Mouse (Mus musculus) lung, postnatal 0 days (tissue): Measurements from ENCODE around the gene Btbd1. TPM values are rescaled to one million over a fixed set of nuclear protein-coding genes. Genes with fewer than 3 reads are reported as not detected.

Experiments used
- ATAC-seq: fragments of 200-750 bp; cut with Nextera tagmentation; 2 replicates; pipeline ENCODE4 v1.8.0; 2017; ENCODE audit warnings: moderate library complexity
- DNase-seq: peaks from one replicate; pipeline ENCODE4 v3.0.0-alpha.2; 2016; ENCODE audit warnings: low spot score
- H3K27ac ChIP-seq: fragments of 300-500 bp; sonication (generic); 2 replicates; pipeline ENCODE4 v1.5.1; 2014; ENCODE audit warnings: antibody characterized with exemption, mild to moderate bottlenecking, low read length, mixed read lengths
- H3K27me3 ChIP-seq: fragments of 300-500 bp; sonication (generic); replicated peaks from 2 replicates; pipeline ENCODE4 v1.6.1; 2014; ENCODE audit warnings: low read length, mixed read lengths; ENCODE audit not compliant: insufficient read depth
- H3K36me3 ChIP-seq: fragments of 300-500 bp; sonication (generic); 2 replicates; pipeline ENCODE4 v1.6.1; 2014; ENCODE audit warnings: low read length, mixed read lengths; ENCODE audit not compliant: insufficient read depth
- H3K4me1 ChIP-seq: fragments of 300-500 bp; sonication (generic); 2 replicates; pipeline ENCODE4 v1.6.1; 2014; ENCODE audit warnings: antibody characterized with exemption, low read depth, low read length, mixed read lengths; ENCODE audit not compliant: insufficient read depth
- H3K4me2 ChIP-seq: fragments of 300-500 bp; sonication (generic); replicated peaks from 2 replicates; pipeline ENCODE4 v1.6.1; 2014; ENCODE audit warnings: low read depth, mild to moderate bottlenecking, low read length, moderate library complexity, mixed read lengths
- H3K4me3 ChIP-seq: fragments of 300-500 bp; sonication (generic); 2 replicates; pipeline ENCODE4 v1.5.1; 2014; ENCODE audit warnings: low read depth, low read length
- H3K9ac ChIP-seq: fragments of 300-500 bp; sonication (generic); replicated peaks from 2 replicates; pipeline ENCODE4 v1.6.1; 2014; ENCODE audit warnings: low read depth, mild to moderate bottlenecking
- H3K9me3 ChIP-seq: fragments of 300-500 bp; sonication (generic); 2 replicates; pipeline ENCODE4 v1.6.1; 2016; ENCODE audit warnings: low read length, mixed read lengths
- CTCF ChIP-seq: IDR thresholded peaks from 2 replicates; pipeline ENCODE4 v1.5.1; 2016; ENCODE audit warnings: antibody characterized with exemption, mild to moderate bottlenecking
- EP300 ChIP-seq: IDR thresholded peaks from 2 replicates; pipeline ENCODE4 v1.6.1; 2016; ENCODE audit warnings: antibody characterized with exemption, mild to moderate bottlenecking, control low read depth
- WGBS: fragments of 180-500 bp; shearing (Covaris S2); extraction: QIAGEN DNeasy Blood & Tissue Kit; methylation state at CpG from one replicate; pipeline ENCODE4 v1.1.7; 2014; 5-methylcytosine and 5-hydroxymethylcytosine counted together
- polyA plus RNA-seq: library from polyadenylated mRNA; unstranded; fragments of >200 nt; fragmentation: Nextera tagmentation; extraction: Ambion mirVana; gene quantifications from 2 replicates; pipeline ENCODE4 v1.2.1, GENCODE M21; 2015

Btbd1 gene
- polyA plus RNA-seq, 1 experiment from 2014 or later = 51.8 TPM

DNA sequence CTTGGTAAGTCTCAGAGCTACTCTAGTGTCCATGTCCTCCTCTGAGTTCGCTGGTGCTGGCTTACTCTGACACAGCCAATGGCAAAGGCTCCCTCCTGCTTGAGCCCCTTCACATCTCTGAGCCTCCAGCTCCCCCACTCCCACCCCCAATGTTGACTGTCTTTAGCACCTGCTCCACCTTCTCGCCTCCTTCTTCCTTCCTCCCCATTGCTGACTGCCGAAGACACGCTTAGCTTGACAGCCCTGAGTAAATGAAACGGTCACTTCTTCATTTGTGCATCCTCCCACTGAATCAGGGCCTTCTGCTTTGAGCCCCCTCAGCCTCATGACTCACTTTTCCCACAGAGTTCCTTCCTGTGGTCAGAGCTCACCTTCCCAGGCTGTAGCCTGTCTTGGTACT, 31.8 kb upstream of the Btbd1 start:
- H3K27me3 ChIP-seq = 0 out of 2 replicates have a peak, but pooled peaks cover 6% of the 10 kb centered on the region

GRCm38 (mm10) chr7:81860071-81860470, 30.8 kb upstream of the Btbd1 start:
- DNase-seq (peak; percentile 55), ATAC-seq (peak; percentile 55)
- H3K36me3 ChIP-seq = no peaks in the 10 kb centered on the region
- H3K4me1 ChIP-seq = no peaks in the 10 kb centered on the region
- peak overlapping the region; percentile 89 for H3K4me2 ChIP-seq
- H3K27me3 ChIP-seq = 0 out of 2 replicates have a peak, but pooled peaks cover 6% of the 10 kb centered on the region
- no peaks in the 10 kb centered on the region for H3K9me3 ChIP-seq
- H3K27ac ChIP-seq = 0 out of 2 replicates have a peak overlapping the region, but pooled peaks have one; percentile 27
- TF ChIP-seq CTCF (no peak), EP300 (no peak)
- H3K9ac ChIP-seq = no peak overlapping the region
- 30% methylated on average over 11 of the region's 11 CpGs for WGBS
- peak overlapping the region; percentile 56; the same call in 1 of the 2 replicates for H3K4me3 ChIP-seq

More for the DNA sequence above, 31.8 kb upstream of the Btbd1 start:
- 44% methylated on average over 5 of the region's 5 CpGs for WGBS
- no peaks in the 10 kb centered on the region for H3K36me3 ChIP-seq
- H3K4me1 ChIP-seq = no peaks in the 10 kb centered on the region
- ATAC-seq = no peak
- no peak overlapping the region for H3K9ac ChIP-seq
- peak overlapping the region; percentile 34; the same call in 1 of the 2 replicates for H3K4me2 ChIP-seq
- TF ChIP-seq EP300 (no peak), CTCF (no peak)
- H3K27ac ChIP-seq = 0 out of 2 replicates have a peak overlapping the region, but pooled peaks have one; percentile 7
- no peak overlapping the region for H3K4me3 ChIP-seq
- H3K9me3 ChIP-seq = no peaks in the 10 kb centered on the region
- no peak for DNase-seq

- Histone ChIP-seq H3K4me1 (no peaks in the 10 kb centered on the region), H3K27ac (peak within 1 kb of the TSS; percentile 54; the same call in 1 of the 2 replicates), H3K4me2 (peak within 1 kb of the TSS; percentile 89), H3K9ac (peak within 1 kb of the TSS; percentile 29; the same call in 1 of the 2 replicates), H3K4me3 (peak within 1 kb of the TSS; percentile 56), H3K27me3 (0 out of 2 replicates have a peak, but pooled peaks cover 6% of the 10 kb centered on the region), H3K36me3 (no peaks in the 10 kb centered on the region), H3K9me3 (no peaks in the 10 kb centered on the region)
- DNase-seq (peak; percentile 44), ATAC-seq (peak; percentile 37)
- TF ChIP-seq EP300 = no peak
- TF ChIP-seq CTCF = no peak
- WGBS = under 1% methylated on average over 61 of the region's 64 CpGs
These were observed 29.9 kb upstream of the Btbd1 start, which contains the start of gene Tm6sf1 for GRCm38 (mm10) chr7:81858968-81859721. TSS of gene Tm6sf1 (plus strand) at chr7:81859001.

DNA sequence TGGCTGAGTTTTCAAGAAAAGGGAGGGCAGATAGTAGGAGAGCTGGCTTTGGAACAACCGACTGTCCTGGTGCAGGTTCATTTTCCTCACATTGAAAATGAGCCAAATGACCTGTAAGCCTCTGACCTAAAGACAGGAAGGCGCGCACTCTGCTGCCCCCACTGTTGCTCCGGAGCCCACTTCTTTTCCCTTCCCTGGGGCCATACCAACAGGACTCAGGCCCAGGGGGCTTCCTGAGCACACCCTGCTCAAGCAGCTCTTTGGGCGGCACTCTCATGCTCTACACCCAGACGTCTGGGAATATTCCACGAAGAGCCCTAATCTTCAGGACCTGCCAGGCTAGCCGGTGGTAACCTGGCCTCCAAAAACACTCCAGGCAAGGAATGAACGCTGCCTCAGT, 29.0 kb upstream of the Btbd1 start:
- H3K27me3 ChIP-seq = 0 out of 2 replicates have a peak, but pooled peaks cover 6% of the 10 kb centered on the region
- no peak overlapping the region for H3K9ac ChIP-seq
- H3K27ac ChIP-seq = no peak overlapping the region
- ATAC-seq = no peak
- WGBS = 14% methylated on average over 9 of the region's 9 CpGs
- H3K36me3 ChIP-seq = no peaks in the 10 kb centered on the region
- no peak for DNase-seq
- H3K4me1 ChIP-seq = no peaks in the 10 kb centered on the region
- H3K4me2 ChIP-seq = peak overlapping the region; percentile 89; the same call in 1 of the 2 replicates
- H3K4me3 ChIP-seq = no peak overlapping the region
- TF ChIP-seq CTCF (peak; percentile 14), EP300 (no peak)
- no peaks in the 10 kb centered on the region for H3K9me3 ChIP-seq

GRCm38 (mm10) chr7:81856221-81856620, 27.0 kb upstream of the Btbd1 start:
- no peak for TF ChIP-seq CTCF
- no peak for TF ChIP-seq EP300
- DNase-seq (no peak), ATAC-seq (no peak)
- Histone ChIP-seq H3K9ac (no peak overlapping the region), H3K9me3 (no peaks in the 10 kb centered on the region), H3K27ac (no peak overlapping the region), H3K27me3 (0 out of 2 replicates have a peak, but pooled peaks cover 6% of the 10 kb centered on the region), H3K4me2 (no peak overlapping the region), H3K4me1 (no peaks in the 10 kb centered on the region), H3K36me3 (no peaks in the 10 kb centered on the region), H3K4me3 (no peak overlapping the region)
- 68% methylated on average over 4 of the region's 4 CpGs for WGBS

DNA sequence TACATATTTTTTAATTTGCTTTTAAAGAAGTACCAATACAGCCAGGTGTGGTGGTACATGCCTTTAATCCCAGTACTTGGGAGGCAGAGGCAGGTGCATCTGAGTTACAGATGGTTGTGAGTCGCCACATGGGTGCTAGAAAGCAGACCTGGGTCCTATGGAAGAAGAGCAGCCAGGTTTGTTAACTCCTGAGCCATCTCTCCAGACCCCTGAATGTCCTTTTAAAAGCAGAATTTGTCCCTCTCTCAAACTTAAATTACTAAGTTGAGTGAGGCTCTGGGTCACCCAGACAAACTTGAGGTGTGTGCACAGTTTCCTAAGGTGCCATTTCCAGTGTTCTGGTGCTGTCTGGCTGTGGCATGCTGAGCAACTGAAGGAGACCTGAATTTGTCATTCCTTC, 26.5 kb upstream of the Btbd1 start, which contains the start of gene Gm10160:
Gene Gm10160 (minus strand): TSS at position 101 of the 400 bp plus-strand sequence.
- TF ChIP-seq EP300 = no peak
- TF ChIP-seq CTCF = no peak
- no peak within 1 kb of the TSS for H3K4me3 ChIP-seq
- peak within 1 kb of the TSS; percentile 30; the same call in 1 of the 2 replicates for H3K4me2 ChIP-seq
- no peak within 1 kb of the TSS for H3K9ac ChIP-seq
- no peak for ATAC-seq
- no peaks in the 10 kb centered on the region for H3K4me1 ChIP-seq
- no peak for DNase-seq
- no peaks in the 10 kb centered on the region for H3K36me3 ChIP-seq
- H3K27ac ChIP-seq = no peak within 1 kb of the TSS; the same call in 1 of the 2 replicates
- 96% methylated on average over 1 of the region's 1 CpGs for WGBS
- 0 out of 2 replicates have a peak, but pooled peaks cover 6% of the 10 kb centered on the region for H3K27me3 ChIP-seq
- H3K9me3 ChIP-seq = no peaks in the 10 kb centered on the region
